ENCODE assay signal across 10 mouse cellular contexts in genomic region chr8:52444366-52444765, GRCm38 (mm10).
"Had no signal": no experiment of that assay in that cellular context is flagged by ENCODE, and none has a peak within 500 bp of the region (broad histone marks: within the 10 kb centered on the region; RNA-seq: fewer than 3 reads in every experiment).

No protein-coding gene starts in this region.

- ATAC-seq: midbrain, embryonic 16.5 days had no signal

- DNase-seq: lung, adult 18-20 months; lung, embryonic 14.5 days; lung, postnatal 10 days; lung, postnatal 4 days; midbrain, embryonic 14.5 days; right cerebral cortex, postnatal 14 days; thymus, adult 18-20 months; thymus, postnatal 14 days; thymus, postnatal 36 days had no signal
